Mouse (Mus musculus): ENCODE measurements around the gene Epor.

Epor gene

GRCm38 (mm10) chr9:21968883-21969282 is 5.6 kb upstream of the Epor start:
- no peak for DNase-seq (ENCODE audit: low read depth, low spot score)

- DNase-seq (ENCODE audit: low read depth, low spot score), result peak; percentile 62
Observed at GRCm38 (mm10) chr9:21962416-21963059, 768 bp downstream of the Epor start.

GRCm38 (mm10) chr9:21962010-21962409 is 1.3 kb downstream of the Epor start:
- DNase-seq (ENCODE audit: low read depth, low spot score), result no peak

GRCm38 (mm10) chr9:21961366-21961980 is 1.8 kb downstream of the Epor start:
- DNase-seq (ENCODE audit: low read depth, low spot score), result no peak

GRCm38 (mm10) chr9:21960558-21961208 is 2.6 kb downstream of the Epor start:
- DNase-seq (ENCODE audit: low read depth, low spot score), result no peak

- DNase-seq (ENCODE audit: low read depth, low spot score), result no peak
Observed at GRCm38 (mm10) chr9:21960135-21960534, 3.2 kb downstream of the Epor start.

- no peak for DNase-seq (ENCODE audit: low read depth, low spot score)
Observed at GRCm38 (mm10) chr9:21959244-21959643, 4.1 kb downstream of the Epor start.

- no peak for DNase-seq (ENCODE audit: low read depth, low spot score)
Observed at GRCm38 (mm10) chr9:21958372-21958771, 4.9 kb downstream of the Epor start.

GRCm38 (mm10) chr9:21955570-21956281 is 7.6 kb downstream of the Epor start, which contains the start of gene Swsap1:
TSS of gene Swsap1 (plus strand) at chr9:21955755.
- DNase-seq (ENCODE audit: low read depth, low spot score), result peak; percentile 92

GRCm38 (mm10) chr9:21955225-21955569 is 8.1 kb downstream of the Epor start:
- peak; percentile 54 for DNase-seq (ENCODE audit: low read depth, low spot score)

- no peak for DNase-seq (ENCODE audit: low read depth, low spot score)
Observed at GRCm38 (mm10) chr9:21954635-21955034, 8.7 kb downstream of the Epor start.

GRCm38 (mm10) chr9:21953600-21953999 is 9.7 kb downstream of the Epor start:
- no peak for DNase-seq (ENCODE audit: low read depth, low spot score)

- DNase-seq (ENCODE audit: low read depth, low spot score), result no peak
Observed at GRCm38 (mm10) chr9:21951977-21952376, 11.3 kb downstream of the Epor start.

GRCm38 (mm10) chr9:21950322-21950721 is 13.0 kb downstream of the Epor start:
- no peak for DNase-seq (ENCODE audit: low read depth, low spot score)

- DNase-seq (ENCODE audit: low read depth, low spot score), result no peak
Observed at GRCm38 (mm10) chr9:21948790-21949189, 14.5 kb downstream of the Epor start.

- no peak for DNase-seq (ENCODE audit: low read depth, low spot score)
Observed at GRCm38 (mm10) chr9:21948146-21948545, 15.2 kb downstream of the Epor start.

- no peak for DNase-seq (ENCODE audit: low read depth, low spot score)
Observed at GRCm38 (mm10) chr9:21947540-21948130, 15.7 kb downstream of the Epor start.

GRCm38 (mm10) chr9:21944267-21944666 is 19.0 kb downstream of the Epor start:
- DNase-seq (ENCODE audit: low read depth, low spot score), result no peak

GRCm38 (mm10) chr9:21943638-21944037 is 19.7 kb downstream of the Epor start:
- no peak for DNase-seq (ENCODE audit: low read depth, low spot score)

GRCm38 (mm10) chr9:21943046-21943445 is 20.3 kb downstream of the Epor start:
- no peak for DNase-seq (ENCODE audit: low read depth, low spot score)

GRCm38 (mm10) chr9:21938234-21938855 is 25.0 kb downstream of the Epor start:
- no peak for DNase-seq (ENCODE audit: low read depth, low spot score)
